Mouse (Mus musculus) testis, adult 2 months (tissue): ENCODE measurements at regions not wholly inside any gene's neighbourhood (a gene's known extent, or its start where the extent isn't known, plus 50 kb on each side); places are given as distances from the start of the nearest gene placed in this dataset.

Experiments used
- H3K27ac ChIP-seq: fragments of 200-500 bp; 2 replicates; pipeline ENCODE4 v1.5.1; 2012; ENCODE audit warnings: low read depth, low read length; ENCODE audit not compliant: control insufficient read depth, insufficient read depth
- H3K27me3 ChIP-seq: fragments of 200-500 bp; 2 replicates; pipeline ENCODE4 v1.6.1; 2012; ENCODE audit warnings: mild to moderate bottlenecking, low read length, moderate library complexity; ENCODE audit not compliant: control insufficient read depth, insufficient read depth
- H3K36me3 ChIP-seq: fragments of 200-500 bp; 2 replicates; pipeline ENCODE4 v1.6.1; 2012; ENCODE audit warnings: mild to moderate bottlenecking, low read length; ENCODE audit not compliant: control insufficient read depth, insufficient read depth
- H3K4me1 ChIP-seq: fragments of 200-500 bp; 2 replicates; pipeline ENCODE4 v1.6.1; 2012; ENCODE audit warnings: low read length; ENCODE audit not compliant: control insufficient read depth, insufficient read depth
- H3K4me3 ChIP-seq: fragments of 200-500 bp; 2 replicates; pipeline ENCODE4 v1.5.1; 2012; ENCODE audit warnings: low read depth, mild to moderate bottlenecking, low read length, moderate library complexity, mixed read lengths; ENCODE audit not compliant: control insufficient read depth
- CTCF ChIP-seq: fragments of 200-500 bp; IDR thresholded peaks from 2 replicates; pipeline ENCODE4 v1.5.1; 2012; ENCODE audit warnings: low read depth, mild to moderate bottlenecking, inconsistent platforms, low read length, moderate library complexity; ENCODE audit not compliant: control insufficient read depth, insufficient read depth, insufficient replicate concordance
- POLR2A ChIP-seq: fragments of 200-500 bp; IDR thresholded peaks from 2 replicates; pipeline ENCODE4 v1.6.1; 2012; ENCODE audit warnings: low read depth, mild to moderate bottlenecking, inconsistent platforms, low read length, moderate library complexity; ENCODE audit not compliant: control insufficient read depth

- no peak overlapping the region for H3K27ac ChIP-seq
- no peaks in the 10 kb centered on the region for H3K4me1 ChIP-seq
- H3K4me3 ChIP-seq = no peak overlapping the region
- TF ChIP-seq CTCF (no peak), POLR2A (no peak)
- H3K36me3 ChIP-seq = no peaks in the 10 kb centered on the region
- no peaks in the 10 kb centered on the region for H3K27me3 ChIP-seq
Observed at GRCm38 (mm10) chr5:133400826-133401225, 698.7 kb upstream of the Castor2 start.

- H3K27ac ChIP-seq = no peak overlapping the region
- no peaks in the 10 kb centered on the region for H3K4me1 ChIP-seq
- no peaks in the 10 kb centered on the region for H3K36me3 ChIP-seq
- H3K27me3 ChIP-seq = no peaks in the 10 kb centered on the region
- no peak overlapping the region for H3K4me3 ChIP-seq
- TF ChIP-seq CTCF (no peak), POLR2A (no peak)
Observed at GRCm38 (mm10) chr5:133389896-133390295, 709.6 kb upstream of the Castor2 start.

- Histone ChIP-seq H3K4me1 (no peaks in the 10 kb centered on the region), H3K4me3 (no peak overlapping the region), H3K27ac (no peak overlapping the region), H3K36me3 (no peaks in the 10 kb centered on the region), H3K27me3 (no peaks in the 10 kb centered on the region)
- TF ChIP-seq CTCF = no peak
- no peak for TF ChIP-seq POLR2A
Observed at GRCm38 (mm10) chr5:133389023-133389840, 710.3 kb upstream of the Castor2 start.

GRCm38 (mm10) chr5:133385374-133386349, 713.8 kb upstream of the Castor2 start:
- H3K36me3 ChIP-seq = no peaks in the 10 kb centered on the region
- H3K4me1 ChIP-seq = no peaks in the 10 kb centered on the region
- no peak overlapping the region for H3K27ac ChIP-seq
- no peak for TF ChIP-seq POLR2A
- TF ChIP-seq CTCF = no peak
- H3K4me3 ChIP-seq = no peak overlapping the region
- no peaks in the 10 kb centered on the region for H3K27me3 ChIP-seq

GRCm38 (mm10) chr5:133365771-133366170, 733.7 kb upstream of the Castor2 start:
- no peak overlapping the region for H3K4me3 ChIP-seq
- no peaks in the 10 kb centered on the region for H3K36me3 ChIP-seq
- H3K27ac ChIP-seq = no peak overlapping the region
- TF ChIP-seq POLR2A (no peak), CTCF (no peak)
- H3K27me3 ChIP-seq = no peaks in the 10 kb centered on the region
- no peaks in the 10 kb centered on the region for H3K4me1 ChIP-seq

- Histone ChIP-seq H3K27me3 (no peaks in the 10 kb centered on the region), H3K4me1 (no peaks in the 10 kb centered on the region), H3K27ac (no peak overlapping the region), H3K4me3 (no peak overlapping the region), H3K36me3 (no peaks in the 10 kb centered on the region)
- TF ChIP-seq POLR2A (no peak), CTCF (no peak)
Observed at GRCm38 (mm10) chr5:133347516-133347915, 752.0 kb upstream of the Castor2 start.

- Histone ChIP-seq H3K4me1 (no peaks in the 10 kb centered on the region), H3K27ac (no peak overlapping the region), H3K27me3 (no peaks in the 10 kb centered on the region), H3K36me3 (no peaks in the 10 kb centered on the region), H3K4me3 (no peak overlapping the region)
- no peak for TF ChIP-seq POLR2A
Observed at GRCm38 (mm10) chr5:133341973-133342372, 757.5 kb upstream of the Castor2 start.
